Mouse (Mus musculus) hindbrain, embryonic 16.5 days (tissue): ENCODE measurements around the gene Tmub1. TPM values are rescaled to one million over a fixed set of nuclear protein-coding genes. Genes with fewer than 3 reads are reported as not detected.

Source experiments
- ATAC-seq: fragments of 200-750 bp; cut with Nextera tagmentation; 2 replicates; pipeline ENCODE4 v1.8.0; 2017; ENCODE audit warnings: moderate TSS enrichment, moderate library complexity
- H3K27ac ChIP-seq: fragments of 300-500 bp; sonication (generic); 2 replicates; pipeline ENCODE4 v1.5.1; 2014; ENCODE audit warnings: low read depth, mild to moderate bottlenecking, control low read depth, low read length, moderate library complexity
- H3K27me3 ChIP-seq: fragments of 300-500 bp; sonication (generic); replicated peaks from 2 replicates; pipeline ENCODE4 v1.6.1; 2014; ENCODE audit warnings: low read length; ENCODE audit not compliant: control insufficient read depth, insufficient read depth
- H3K36me3 ChIP-seq: fragments of 300-500 bp; sonication (generic); 2 replicates; pipeline ENCODE4 v1.6.1; 2014; ENCODE audit warnings: mild to moderate bottlenecking, low read length, moderate library complexity, mixed read lengths; ENCODE audit not compliant: control insufficient read depth, insufficient read depth
- H3K4me1 ChIP-seq: fragments of 300-500 bp; sonication (generic); 2 replicates; pipeline ENCODE4 v1.6.1; 2014; ENCODE audit warnings: low read depth, low read length; ENCODE audit not compliant: control insufficient read depth, insufficient read depth
- H3K4me2 ChIP-seq: fragments of 300-500 bp; sonication (generic); 2 replicates; pipeline ENCODE4 v1.6.1; 2014; ENCODE audit warnings: mild to moderate bottlenecking, low read length, control low read depth, moderate library complexity
- H3K4me3 ChIP-seq: fragments of 300-500 bp; sonication (generic); 2 replicates; pipeline ENCODE4 v1.5.1; 2014; ENCODE audit warnings: mild to moderate bottlenecking, low read length, control low read depth, moderate library complexity
- H3K9ac ChIP-seq: fragments of 300-500 bp; sonication (generic); 2 replicates; pipeline ENCODE4 v1.6.1; 2014; ENCODE audit warnings: low read depth, mild to moderate bottlenecking, control low read depth, low read length, moderate library complexity
- H3K9me3 ChIP-seq: fragments of 300-500 bp; sonication (generic); 2 replicates; pipeline ENCODE4 v1.6.1; 2014; ENCODE audit warnings: mild to moderate bottlenecking, low read length, moderate library complexity; ENCODE audit not compliant: control insufficient read depth
- WGBS: fragments of 180-500 bp; shearing (Covaris S2); extraction: QIAGEN DNeasy Blood & Tissue Kit; methylation state at CpG from one replicate; pipeline ENCODE4 v1.1.7; 2014; 5-methylcytosine and 5-hydroxymethylcytosine counted together
- polyA plus RNA-seq: library from polyadenylated mRNA; unstranded; fragments of >200 nt; fragmentation: Nextera tagmentation; extraction: Ambion mirVana; gene quantifications from 2 replicates; pipeline ENCODE4 v1.2.1, GENCODE M21; 2015

The Tmub1 gene
- polyA plus RNA-seq, 1 experiment from 2014 or later = 61.7 TPM

DNA sequence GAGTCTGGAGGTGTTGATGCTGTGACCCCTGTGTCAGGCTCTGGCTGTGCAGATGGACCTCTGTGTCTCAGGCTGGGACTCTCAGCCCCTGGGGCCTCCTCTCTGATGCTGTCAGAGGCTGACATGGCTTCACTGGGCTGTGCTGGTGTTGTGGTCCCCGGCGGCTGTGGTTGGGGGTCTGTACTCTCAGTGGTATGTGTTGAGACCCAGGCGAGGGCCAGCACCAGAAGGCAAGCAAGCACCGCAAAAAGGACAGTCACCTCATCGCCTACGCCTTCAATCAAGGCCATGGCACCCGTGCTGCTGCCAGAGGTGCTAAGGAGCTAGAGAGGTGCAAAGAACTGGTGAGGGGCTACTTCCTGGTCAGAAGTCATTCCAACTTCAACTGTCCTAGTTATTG lies 1.0 kb downstream of the Tmub1 start:
- H3K9ac ChIP-seq = no peak overlapping the region
- no peaks in the 10 kb centered on the region for H3K27me3 ChIP-seq
- H3K4me3 ChIP-seq = no peak overlapping the region
- peaks cover 32% of the 10 kb centered on the region for H3K4me1 ChIP-seq
- 93% methylated on average over 7 of the region's 7 CpGs for WGBS
- H3K4me2 ChIP-seq = peak overlapping the region; percentile 64
- ATAC-seq = no peak
- H3K27ac ChIP-seq = no peak overlapping the region
- no peaks in the 10 kb centered on the region for H3K9me3 ChIP-seq
- H3K36me3 ChIP-seq = no peaks in the 10 kb centered on the region

DNA sequence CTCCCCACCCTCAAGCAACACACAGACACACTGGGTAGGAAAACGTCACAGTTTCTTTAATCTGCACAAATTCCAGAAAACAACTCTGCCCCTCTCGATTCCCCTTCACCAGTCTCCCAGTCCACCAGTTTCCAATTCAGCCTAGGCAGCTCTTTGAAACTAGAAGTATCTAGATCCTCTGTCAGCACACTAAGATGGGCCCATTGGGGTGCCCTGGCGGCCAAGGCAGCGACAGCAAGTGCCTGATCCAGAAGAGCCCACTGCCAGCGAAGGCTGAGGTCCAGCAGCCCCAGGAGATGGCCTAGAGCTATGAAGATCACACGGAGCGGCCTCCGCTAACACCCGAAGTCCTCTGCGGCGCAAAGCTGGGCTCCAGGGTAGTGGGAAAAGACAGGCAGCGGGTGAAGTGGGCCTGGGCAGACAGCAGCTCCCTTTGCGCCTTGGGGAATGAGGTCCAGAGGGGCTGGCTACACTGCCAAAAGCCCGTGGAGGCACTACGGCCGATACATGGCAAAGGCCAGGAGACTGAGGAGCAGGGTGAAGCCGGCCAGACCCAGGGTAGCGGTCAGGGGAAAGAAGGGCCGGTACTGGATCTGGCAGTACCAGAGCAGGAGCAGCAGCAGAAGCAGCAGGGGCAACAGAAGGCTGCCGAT lies 2.1 kb downstream of the Tmub1 start:
- 58% methylated on average over 20 of the region's 20 CpGs for WGBS
- H3K4me2 ChIP-seq = peak overlapping the region; percentile 90
- H3K9me3 ChIP-seq = no peaks in the 10 kb centered on the region
- no peaks in the 10 kb centered on the region for H3K27me3 ChIP-seq
- 0 out of 2 replicates have a peak, but pooled peaks cover 2% of the 10 kb centered on the region for H3K36me3 ChIP-seq
- H3K4me1 ChIP-seq = peaks cover 27% of the 10 kb centered on the region
- ATAC-seq = no peak
- peak overlapping the region; percentile 95 for H3K9ac ChIP-seq
- peak overlapping the region; percentile 68 for H3K4me3 ChIP-seq
- peak overlapping the region; percentile 89 for H3K27ac ChIP-seq

DNA sequence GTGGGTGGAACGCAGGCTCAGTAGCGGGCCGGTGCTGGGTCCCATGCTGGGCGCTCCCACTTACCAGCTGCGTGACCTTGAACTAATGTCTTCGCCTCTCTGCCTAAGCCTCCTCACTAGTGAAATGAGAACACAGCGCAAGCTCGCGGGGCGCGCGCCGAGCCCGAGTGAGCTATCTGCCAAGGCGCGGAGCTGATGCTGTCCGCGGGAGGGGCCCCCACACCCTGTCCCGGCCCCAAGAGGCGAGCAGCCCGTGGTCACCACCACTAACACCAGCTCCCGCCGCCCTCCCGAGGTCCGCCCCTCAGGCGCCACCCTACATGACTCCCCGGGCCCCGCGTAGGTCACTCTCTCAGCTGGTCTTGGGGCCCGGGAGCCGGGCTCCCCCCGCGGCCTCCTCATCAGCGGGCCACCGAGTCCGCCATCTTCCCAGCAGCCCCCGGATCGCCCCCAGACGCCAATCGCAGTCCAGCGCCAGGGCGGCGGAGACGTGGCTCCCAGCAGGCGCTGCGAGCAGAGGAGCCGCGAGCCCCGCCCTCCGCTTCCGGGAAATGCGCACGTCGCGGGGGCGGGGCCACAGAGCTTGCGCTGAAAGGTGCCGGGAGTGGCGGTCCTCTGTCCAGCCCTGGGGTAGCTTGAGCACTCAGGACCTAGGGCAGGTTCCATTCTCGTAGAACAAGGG lies 2.8 kb downstream of the Tmub1 start, which contains the start of gene Fastk:
TSS of gene Fastk (minus strand) at position 542 of the 682 bp plus-strand sequence.
- H3K9ac ChIP-seq = peak within 1 kb of the TSS; percentile 95
- peak within 1 kb of the TSS; percentile 68 for H3K4me3 ChIP-seq
- peaks cover 27% of the 10 kb centered on the region for H3K4me1 ChIP-seq
- WGBS = under 1% methylated on average over 50 of the region's 60 CpGs
- peaks cover 6% of the 10 kb centered on the region; the same call in 1 of the 2 replicates for H3K36me3 ChIP-seq
- peak; percentile 83 for ATAC-seq
- H3K9me3 ChIP-seq = no peaks in the 10 kb centered on the region
- no peaks in the 10 kb centered on the region for H3K27me3 ChIP-seq
- H3K4me2 ChIP-seq = peak within 1 kb of the TSS; percentile 90
- peak within 1 kb of the TSS; percentile 89 for H3K27ac ChIP-seq

DNA sequence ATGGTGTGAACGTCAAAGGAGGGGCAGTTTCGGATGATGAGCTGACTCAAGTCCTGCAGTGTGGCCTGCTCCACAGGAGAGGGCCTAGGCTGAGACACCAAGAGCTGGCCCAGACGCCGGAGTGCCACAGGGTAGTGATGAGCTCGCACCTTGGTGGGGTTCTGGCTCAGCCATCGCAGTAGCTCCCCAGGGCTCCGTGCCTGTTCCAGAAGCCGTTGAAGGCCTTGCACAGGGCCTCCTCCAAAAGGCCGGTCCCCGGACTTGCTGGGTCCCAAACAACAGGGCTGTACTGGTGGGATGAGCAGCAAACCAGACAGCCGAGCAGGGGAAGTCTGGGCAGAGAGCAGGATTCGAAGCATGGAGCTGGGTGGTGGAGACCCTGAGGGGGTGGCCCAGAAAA lies 3.7 kb downstream of the Tmub1 start:
- peak overlapping the region; percentile 95 for H3K9ac ChIP-seq
- H3K27me3 ChIP-seq = no peaks in the 10 kb centered on the region
- H3K4me2 ChIP-seq = peak overlapping the region; percentile 90
- H3K9me3 ChIP-seq = no peaks in the 10 kb centered on the region
- 88% methylated on average over 12 of the region's 12 CpGs for WGBS
- H3K36me3 ChIP-seq = peaks cover 10% of the 10 kb centered on the region; the same call in 1 of the 2 replicates
- H3K4me1 ChIP-seq = peaks cover 27% of the 10 kb centered on the region
- H3K4me3 ChIP-seq = peak overlapping the region; percentile 68
- no peak overlapping the region for H3K27ac ChIP-seq
- ATAC-seq = no peak

DNA sequence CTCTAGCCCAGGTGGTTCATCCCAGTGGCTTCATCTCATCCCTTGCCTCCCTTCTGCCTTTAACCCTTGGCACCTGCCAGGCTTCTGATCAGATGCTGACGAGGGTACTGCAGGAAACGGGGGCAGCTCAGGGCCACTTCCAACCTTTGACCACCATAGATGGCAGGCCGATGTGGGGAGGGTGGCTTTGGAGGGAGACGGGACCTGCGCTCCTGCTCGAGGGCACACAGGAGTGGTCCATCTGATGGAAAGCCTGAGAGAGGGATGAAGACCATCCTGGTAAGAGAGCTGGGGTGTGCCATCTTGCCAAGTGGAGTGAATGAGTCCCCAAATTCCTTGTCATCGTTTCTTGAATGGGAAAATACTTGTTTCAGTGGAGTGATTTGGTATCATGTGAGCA lies 4.5 kb downstream of the Tmub1 start:
- H3K4me2 ChIP-seq = no peak overlapping the region
- H3K9ac ChIP-seq = no peak overlapping the region
- H3K9me3 ChIP-seq = no peaks in the 10 kb centered on the region
- no peak overlapping the region for H3K4me3 ChIP-seq
- no peak overlapping the region for H3K27ac ChIP-seq
- peaks cover 10% of the 10 kb centered on the region for H3K36me3 ChIP-seq
- no peak for ATAC-seq
- WGBS = 94% methylated on average over 7 of the region's 7 CpGs
- no peaks in the 10 kb centered on the region for H3K27me3 ChIP-seq
- peaks cover 26% of the 10 kb centered on the region for H3K4me1 ChIP-seq

DNA sequence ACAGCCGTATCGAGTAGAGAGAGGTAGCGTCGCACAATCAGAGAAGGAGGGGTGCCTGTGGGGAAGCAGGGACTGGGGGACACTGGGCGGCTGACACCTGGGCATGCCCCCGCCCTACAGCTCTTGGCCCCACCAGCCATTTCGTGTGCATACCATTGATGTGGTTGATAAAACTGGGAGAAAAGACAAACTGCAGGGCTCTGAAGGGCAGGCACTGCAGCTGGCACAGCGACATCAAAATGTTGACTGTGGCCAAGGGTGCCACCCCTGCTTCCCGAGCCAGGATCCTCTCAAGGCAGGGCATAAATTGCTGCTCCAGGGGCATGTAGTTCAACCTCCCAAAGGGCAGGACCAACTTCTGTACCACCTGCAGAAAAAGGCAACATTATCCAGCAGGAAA lies 5.6 kb downstream of the Tmub1 start:
- Histone ChIP-seq H3K27ac (no peak overlapping the region), H3K36me3 (peaks cover 10% of the 10 kb centered on the region), H3K4me1 (peaks cover 20% of the 10 kb centered on the region), H3K9me3 (no peaks in the 10 kb centered on the region), H3K9ac (no peak overlapping the region), H3K27me3 (no peaks in the 10 kb centered on the region), H3K4me3 (no peak overlapping the region), H3K4me2 (no peak overlapping the region)
- WGBS = 90% methylated on average over 9 of the region's 9 CpGs
- ATAC-seq = no peak

DNA sequence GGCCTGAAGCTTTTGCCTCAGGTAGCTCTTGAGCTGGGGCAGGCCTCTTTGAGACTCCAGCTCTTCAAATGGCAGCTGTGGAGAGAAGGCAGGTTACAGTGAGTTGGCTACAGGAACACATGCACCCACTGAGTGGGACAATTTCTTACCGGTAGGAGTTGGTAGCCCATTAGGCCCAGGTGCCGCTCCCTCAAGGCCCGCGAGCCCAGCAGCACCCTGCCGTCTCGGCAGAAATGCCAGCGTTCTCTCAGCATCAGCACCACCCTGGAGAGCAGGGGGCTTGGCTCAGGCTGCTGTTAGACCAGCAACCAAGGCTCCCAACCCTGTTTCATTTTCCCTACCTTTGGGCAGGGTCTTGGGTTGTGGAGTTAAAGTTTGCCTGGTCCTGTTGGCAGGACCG lies 6.5 kb downstream of the Tmub1 start:
- Histone ChIP-seq H3K9ac (no peak overlapping the region), H3K4me2 (no peak overlapping the region), H3K36me3 (peaks cover 10% of the 10 kb centered on the region), H3K27ac (no peak overlapping the region), H3K27me3 (no peaks in the 10 kb centered on the region), H3K9me3 (no peaks in the 10 kb centered on the region), H3K4me1 (peaks cover 14% of the 10 kb centered on the region), H3K4me3 (no peak overlapping the region)
- no peak for ATAC-seq
- 97% methylated on average over 8 of the region's 8 CpGs for WGBS

DNA sequence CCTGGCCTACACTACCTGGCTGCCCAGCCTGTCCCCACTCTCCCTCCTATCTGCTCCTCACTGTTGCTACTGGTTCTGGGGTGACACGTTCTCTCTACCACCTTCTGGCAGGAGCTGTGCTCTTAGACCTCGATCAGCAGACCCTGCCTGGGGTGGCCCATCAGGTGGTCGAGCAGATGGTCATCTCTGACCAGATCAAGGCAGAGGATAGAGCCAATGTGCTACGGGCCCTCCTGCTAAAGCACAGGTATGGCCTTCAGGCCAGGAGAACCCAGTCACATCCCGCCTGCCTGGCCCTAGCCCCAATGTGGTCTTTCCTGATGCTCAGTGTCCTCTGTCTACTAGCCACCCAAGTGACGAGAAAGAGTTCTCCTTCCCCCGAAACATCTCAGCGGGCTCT lies 13.7 kb downstream of the Tmub1 start:
- no peak for ATAC-seq
- WGBS = 90% methylated on average over 8 of the region's 8 CpGs

DNA sequence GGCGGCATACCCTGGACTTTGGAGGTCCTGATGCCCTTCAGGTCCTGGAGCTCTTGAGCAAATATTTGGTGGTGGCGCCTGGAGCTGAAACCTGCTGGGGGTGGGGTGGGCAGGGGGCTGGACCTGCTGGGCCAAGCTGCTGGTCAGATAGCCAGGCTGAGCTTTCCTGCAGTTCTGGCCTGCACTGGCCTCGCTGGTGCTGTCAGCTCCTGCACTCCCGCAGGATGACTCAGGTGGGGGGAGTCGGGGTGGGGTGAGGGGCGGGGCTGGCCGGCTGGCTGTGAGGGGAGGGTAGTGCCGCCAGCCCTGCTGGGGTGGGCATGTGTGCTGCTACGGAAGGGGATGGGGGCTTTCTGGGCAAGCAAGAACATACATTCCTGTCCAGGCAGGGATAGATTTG lies 19.1 kb downstream of the Tmub1 start:
- Histone ChIP-seq H3K9ac (no peak overlapping the region; the same call in 1 of the 2 replicates), H3K9me3 (no peaks in the 10 kb centered on the region), H3K36me3 (0 out of 2 replicates have a peak, but pooled peaks cover 5% of the 10 kb centered on the region), H3K4me1 (peaks cover 26% of the 10 kb centered on the region), H3K27ac (no peak overlapping the region), H3K4me3 (no peak overlapping the region), H3K27me3 (peaks cover 3% of the 10 kb centered on the region; the same call in 1 of the 2 replicates), H3K4me2 (no peak overlapping the region; the same call in 1 of the 2 replicates)
- WGBS = 12% methylated on average over 9 of the region's 9 CpGs
- ATAC-seq = no peak

More for the DNA sequence above, 13.7 kb downstream of the Tmub1 start:
- Histone ChIP-seq H3K27me3 (no peaks in the 10 kb centered on the region), H3K9me3 (no peaks in the 10 kb centered on the region), H3K4me3 (no peak overlapping the region), H3K4me2 (no peak overlapping the region), H3K36me3 (peaks cover 7% of the 10 kb centered on the region), H3K4me1 (no peaks in the 10 kb centered on the region), H3K27ac (no peak overlapping the region), H3K9ac (no peak overlapping the region)
